Mouse (Mus musculus): Measurements from ENCODE around the gene Zik1. TPM values are rescaled to one million over a fixed set of nuclear protein-coding genes. Genes with fewer than 3 reads are reported as not detected.

Gene Zik1
- under 1 TPM; 0.10 to 0.15 TPM for total RNA-seq (2023)

GRCm38 (mm10) chr7:10494786-10495521 is at the start of gene Zik1:
TSS of gene Zik1 (minus strand) at chr7:10495394.

GRCm38 (mm10) chr7:10443031-10443430 is 52.2 kb downstream of the Zik1 start, which contains the start of gene Vmn1r67:
TSS of gene Vmn1r67 (plus strand) at chr7:10443331.

Other genes with a start within 250 kb of the Zik1 start
- gene Vmn1r66, start 217.4 kb downstream of the Zik1 start, total RNA-seq (2023) = not detected
- not detected for gene Vmn1r67, start 52.1 kb downstream of the Zik1 start, total RNA-seq (2023)
- not detected for gene Vmn1r68, start 63.1 kb upstream of the Zik1 start, total RNA-seq (2023)
- not detected for gene Vmn1r69, start 118.3 kb upstream of the Zik1 start, total RNA-seq (2023)
- not detected for gene Vmn1r70, start 136.1 kb upstream of the Zik1 start, total RNA-seq (2023)
- gene Nlrp4b, start 192.4 kb upstream of the Zik1 start, total RNA-seq (2023) = not detected

Data from monocyte, adult 59 days (primary cell).